Mouse (Mus musculus) cerebellum, adult 2 months (tissue): ENCODE results near the gene Mdm2. TPM values are rescaled to one million over a fixed set of nuclear protein-coding genes. Genes with fewer than 3 reads are reported as not detected.
"Not testable (repeated sequence)": the region's sequence is repeated elsewhere in the genome, so short reads cannot be mapped to it uniquely, and the experiment has no call there.

Experiments used
- DNase-seq, 2 experiments: peaks; one replicate each; pipeline ENCODE4 v3.0.0; 2021
- H3K27ac ChIP-seq: fragments of 200-500 bp; 2 replicates; pipeline ENCODE4 v1.5.1; 2012; ENCODE audit warnings: low read length, control low read depth, inconsistent platforms; ENCODE audit not compliant: insufficient read depth
- H3K27me3 ChIP-seq: fragments of 200-500 bp; 2 replicates; pipeline ENCODE4 v1.6.1; 2012; ENCODE audit warnings: inconsistent platforms, mild to moderate bottlenecking, low read length, moderate library complexity; ENCODE audit not compliant: control insufficient read depth, insufficient read depth
- H3K4me1 ChIP-seq: fragments of 200-500 bp; 2 replicates; pipeline ENCODE4 v1.6.1; 2011; ENCODE audit warnings: low read length; ENCODE audit not compliant: control insufficient read depth, insufficient read depth
- H3K4me3 ChIP-seq: fragments of 200-500 bp; replicated peaks from 2 replicates; pipeline ENCODE3; 2011; ENCODE audit warnings: mild to moderate bottlenecking, low read depth, low read length, control low read depth; ENCODE audit not compliant: insufficient read depth
- CTCF ChIP-seq: fragments of 200-500 bp; IDR thresholded peaks from 2 replicates; pipeline ENCODE4 v1.5.1; 2011; ENCODE audit warnings: low read depth, mild to moderate bottlenecking, control low read depth, low read length, moderate library complexity, borderline replicate concordance; ENCODE audit not compliant: insufficient read depth
- POLR2A ChIP-seq: fragments of 200-500 bp; IDR thresholded peaks from 2 replicates; pipeline ENCODE4 v1.6.1; 2011; ENCODE audit warnings: low read length, control low read depth, borderline replicate concordance; ENCODE audit not compliant: insufficient read depth
- WGBS: fragments of 180-500 bp; shearing (Covaris S2); methylation state at CpG from one replicate; pipeline ENCODE4 v1.1.7; 2018; 5-methylcytosine and 5-hydroxymethylcytosine counted together
- polyA plus RNA-seq: library from polyadenylated mRNA; depleted of rRNA; stranded (reverse); fragments of >200 nt; gene quantifications from 2 replicates; pipeline ENCODE4 v1.2.3, GENCODE M21; 2012

Mdm2 gene
- polyA plus RNA-seq, 1 experiment, result 67.6 TPM

DNA sequence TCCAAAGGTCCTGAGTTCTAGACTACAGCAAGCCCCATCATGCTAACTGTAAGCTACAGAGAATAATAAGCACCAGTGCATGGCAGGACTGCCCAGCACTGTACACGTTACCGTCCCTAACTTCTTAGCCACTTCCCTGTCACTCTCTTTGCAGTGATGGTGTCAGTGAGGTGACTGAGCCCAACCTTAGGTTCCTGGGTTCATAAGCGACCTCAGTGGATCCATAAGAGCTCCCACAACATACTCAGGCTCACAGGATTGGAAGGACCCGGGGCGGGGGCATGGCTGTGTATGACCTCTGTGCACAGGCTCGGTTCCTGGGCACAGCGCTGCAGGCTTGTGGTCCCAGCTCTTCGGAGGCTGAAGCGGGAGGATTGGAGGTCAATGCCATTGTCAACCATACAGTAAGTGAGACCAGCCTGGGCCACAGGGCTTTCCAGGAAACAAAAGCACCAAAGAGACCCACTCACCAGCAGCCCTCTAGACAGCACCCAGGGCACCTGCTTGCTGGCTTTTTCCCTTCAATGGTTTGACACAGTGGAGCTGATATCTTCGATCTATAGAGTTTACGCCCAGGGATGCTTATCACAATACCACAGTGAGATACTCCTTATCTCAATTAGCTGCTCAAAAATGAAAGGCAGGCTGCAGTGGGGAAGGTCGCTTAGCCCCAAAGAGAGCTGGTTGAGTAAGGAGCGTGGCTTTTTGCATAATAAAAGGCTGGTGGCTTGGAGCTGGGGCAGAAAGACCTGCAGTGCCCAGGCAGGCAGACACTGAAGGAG, 27.8 kb upstream of the Mdm2 start:
- no peaks in the 10 kb centered on the region for H3K4me1 ChIP-seq
- no peak overlapping the region for H3K4me3 ChIP-seq
- DNase-seq, result no peak
- WGBS, result 85% methylated on average over 13 of the region's 13 CpGs
- no peaks in the 10 kb centered on the region for H3K27me3 ChIP-seq
- TF ChIP-seq POLR2A, result no peak
- no peak overlapping the region for H3K27ac ChIP-seq

DNA sequence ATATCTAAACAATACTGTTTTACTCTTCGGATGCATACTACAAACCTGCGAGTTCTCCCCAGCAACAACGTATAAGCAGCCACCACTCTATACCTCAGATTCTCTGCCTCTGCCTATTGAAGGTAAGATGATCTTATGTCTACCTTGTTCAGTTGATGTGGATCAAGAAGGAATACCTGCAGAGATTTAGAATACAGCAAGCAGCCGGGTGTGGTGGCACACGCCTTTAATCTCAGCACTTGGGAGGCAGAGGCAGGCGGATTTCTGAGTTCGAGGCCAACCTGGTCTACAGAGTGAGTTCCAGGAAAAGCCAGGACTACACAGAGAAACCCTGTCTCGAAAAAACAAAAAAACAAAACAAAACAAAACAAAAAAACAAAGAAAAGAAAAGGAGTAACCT, 26.9 kb upstream of the Mdm2 start:
- H3K27me3 ChIP-seq, H3K27ac ChIP-seq, H3K4me3 ChIP-seq, DNase-seq, H3K4me1 ChIP-seq: not testable (repeated sequence)
- 95% methylated on average over 8 of the region's 8 CpGs for WGBS

DNA sequence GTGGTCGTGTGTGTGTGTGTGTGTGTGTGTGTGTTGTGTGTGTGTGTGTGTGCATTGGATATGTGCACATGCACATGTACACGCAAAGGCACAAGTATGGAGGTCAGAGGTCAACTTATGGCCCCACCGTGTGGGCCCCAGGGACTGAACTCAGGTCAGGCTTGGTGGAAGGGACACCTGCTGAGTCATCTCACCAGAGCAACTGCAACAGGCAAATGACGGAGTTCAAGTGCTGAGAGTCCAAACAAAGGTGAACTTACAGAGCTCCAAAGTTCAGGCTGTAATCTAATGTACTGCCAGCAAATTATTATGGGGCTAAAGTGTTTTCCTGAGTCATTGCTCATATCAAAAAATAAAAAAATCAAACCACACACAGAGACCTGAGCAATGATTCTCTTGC, 26.5 kb upstream of the Mdm2 start:
- no peaks in the 10 kb centered on the region for H3K27me3 ChIP-seq
- no peak for DNase-seq
- TF ChIP-seq CTCF (no peak), POLR2A (no peak)

DNA sequence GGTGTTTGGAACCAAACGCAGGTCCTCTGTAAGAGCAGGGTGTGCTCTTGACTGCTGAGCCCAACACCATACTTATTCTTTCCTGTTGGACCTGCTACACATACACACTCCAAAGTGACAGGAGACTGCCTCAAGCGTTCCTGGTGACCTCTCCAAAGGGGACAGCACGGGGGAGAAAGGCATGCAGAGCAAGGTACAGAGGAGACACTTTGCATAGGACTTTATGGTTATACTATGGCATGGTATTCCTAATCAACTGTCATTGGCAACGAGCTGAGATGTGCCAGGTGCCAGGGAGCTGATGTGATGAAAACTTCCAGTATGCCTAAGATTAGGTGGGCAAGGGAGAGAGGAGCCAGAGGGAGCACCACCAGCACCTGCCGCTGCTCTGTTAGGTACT, 26.0 kb upstream of the Mdm2 start:
- no peak for TF ChIP-seq CTCF
- TF ChIP-seq POLR2A, result no peak
- H3K4me1 ChIP-seq, result no peaks in the 10 kb centered on the region
- no peaks in the 10 kb centered on the region for H3K27me3 ChIP-seq
- DNase-seq, result no peak
- no peak overlapping the region for H3K4me3 ChIP-seq
- WGBS, result 91% methylated on average over 5 of the region's 5 CpGs
- H3K27ac ChIP-seq, result no peak overlapping the region

More for the DNA sequence above, 26.5 kb upstream of the Mdm2 start:
- 79% methylated on average over 4 of the region's 4 CpGs for WGBS
- Histone ChIP-seq H3K4me3 (no peak overlapping the region), H3K27ac (no peak overlapping the region), H3K4me1 (no peaks in the 10 kb centered on the region)

DNA sequence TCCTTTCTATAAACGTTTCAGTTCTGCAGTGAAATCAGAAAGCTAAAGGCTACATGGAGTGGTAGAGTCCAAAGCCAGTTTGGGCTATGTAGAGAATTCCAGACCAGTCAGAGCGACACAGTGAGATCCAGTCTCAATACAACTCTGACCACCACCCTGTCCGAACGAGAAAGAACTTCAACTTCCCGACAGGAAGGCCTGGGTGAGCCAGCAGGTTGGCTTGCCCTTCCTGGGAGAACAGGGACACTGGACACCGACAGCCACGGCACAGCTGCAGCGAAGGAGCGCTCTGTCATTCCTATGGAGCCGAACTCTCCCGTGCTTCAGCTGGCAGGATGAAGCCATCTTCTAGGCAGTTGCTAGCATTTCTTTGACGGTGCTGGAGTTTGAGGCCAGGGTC, 24.8 kb upstream of the Mdm2 start:
- WGBS, result 91% methylated on average over 12 of the region's 12 CpGs
- H3K27me3 ChIP-seq, DNase-seq, H3K4me3 ChIP-seq, H3K27ac ChIP-seq, H3K4me1 ChIP-seq: not testable (repeated sequence)

DNA sequence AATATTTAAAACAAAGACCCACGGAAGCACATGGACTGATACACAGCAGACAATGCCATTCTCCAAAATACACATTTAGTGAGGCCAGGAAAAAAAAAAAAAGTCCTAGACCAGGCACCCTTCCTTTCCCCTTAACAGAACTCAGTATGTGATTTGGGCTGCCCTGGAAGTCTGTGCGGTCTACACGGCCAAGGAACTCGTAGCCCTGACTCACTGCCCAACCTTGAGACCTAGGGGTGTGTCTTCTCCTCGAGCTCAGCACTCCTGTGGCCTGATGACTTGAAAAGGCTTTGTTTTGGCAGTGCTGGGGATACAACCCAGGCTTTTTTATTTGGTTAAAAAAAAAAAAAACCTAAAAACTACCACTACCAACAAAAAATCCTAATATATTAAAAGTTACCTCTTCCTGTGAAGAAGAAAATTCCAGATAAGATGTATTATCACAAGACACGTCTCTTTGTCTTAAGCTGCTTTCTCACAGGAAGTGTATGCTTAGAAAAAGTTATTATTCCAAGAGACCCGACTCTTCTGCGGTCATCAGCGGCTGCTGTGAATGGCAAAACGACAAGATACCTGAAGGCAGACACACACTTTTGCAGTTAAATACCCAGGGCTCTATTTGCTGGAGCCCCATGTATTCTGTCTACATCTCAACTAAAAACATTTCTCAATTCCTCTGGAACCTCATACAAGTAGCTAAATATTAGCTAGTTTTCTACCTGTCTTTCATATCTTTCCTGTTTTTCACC, 23.7 kb upstream of the Mdm2 start:
- not testable (repeated sequence) for H3K4me3 ChIP-seq, H3K27me3 ChIP-seq, DNase-seq, H3K4me1 ChIP-seq, H3K27ac ChIP-seq
- 84% methylated on average over 10 of the region's 10 CpGs for WGBS

DNA sequence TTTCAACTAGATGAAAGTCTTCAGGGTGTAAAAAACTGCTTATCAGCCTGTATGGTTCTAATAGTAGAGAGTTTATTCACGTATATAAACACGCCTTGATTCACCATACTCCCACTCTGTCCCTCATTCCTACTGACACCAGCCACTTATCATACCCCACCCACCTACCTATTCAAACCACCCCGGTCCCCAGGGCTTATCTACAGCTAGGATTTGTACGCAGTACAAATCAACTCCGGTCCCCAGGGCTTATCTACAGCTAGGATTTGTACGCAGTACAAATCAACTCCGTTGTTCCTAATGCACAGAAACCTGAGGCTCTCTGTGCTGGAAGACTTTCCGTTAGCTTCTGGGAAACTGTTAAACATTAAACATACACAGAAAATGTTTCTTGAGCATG, 23.1 kb upstream of the Mdm2 start:
- WGBS, result 95% methylated on average over 8 of the region's 8 CpGs

DNA sequence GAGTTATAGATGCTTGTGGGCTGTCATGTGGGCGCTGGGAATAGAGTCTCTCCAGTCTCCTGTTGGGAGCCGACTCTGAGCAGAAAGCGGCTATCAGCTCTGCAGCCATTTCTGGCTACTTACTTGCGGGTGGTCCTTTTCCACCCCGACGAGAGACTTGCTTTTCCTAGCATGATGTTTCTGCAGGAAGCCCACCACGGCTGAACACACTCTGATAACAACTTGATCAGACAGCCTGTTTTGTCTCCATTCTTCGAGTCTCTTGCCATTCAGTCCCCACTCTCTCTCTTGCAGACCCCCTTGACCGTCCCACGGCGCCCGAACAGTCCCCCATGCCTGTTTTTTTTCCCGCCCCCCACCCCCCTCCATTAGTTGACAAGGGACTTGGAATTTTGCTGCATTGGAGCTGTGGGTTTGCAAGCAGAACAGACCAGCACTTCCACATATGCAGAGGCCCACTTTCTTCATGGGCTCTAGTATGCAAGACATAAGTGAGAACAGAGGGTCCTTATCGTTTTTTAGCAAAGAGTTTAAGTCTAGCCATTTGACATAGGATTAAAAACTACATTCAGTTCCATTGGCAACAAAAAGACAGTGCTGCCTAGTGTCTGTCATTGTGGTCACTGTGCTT, 22.5 kb upstream of the Mdm2 start:
- Histone ChIP-seq H3K4me1 (no peaks in the 10 kb centered on the region), H3K4me3 (no peak overlapping the region), H3K27me3 (no peaks in the 10 kb centered on the region), H3K27ac (no peak overlapping the region)
- WGBS, result 83% methylated on average over 14 of the region's 14 CpGs
- no peak for DNase-seq
- TF ChIP-seq POLR2A (no peak), CTCF (no peak)

More for the DNA sequence above, 23.1 kb upstream of the Mdm2 start:
- not testable (repeated sequence) for H3K4me1 ChIP-seq, H3K27me3 ChIP-seq, DNase-seq, H3K4me3 ChIP-seq, H3K27ac ChIP-seq
